Mouse (Mus musculus) thymus, adult 2 months (tissue): ENCODE measurements around the gene Cfap69. TPM values are rescaled to one million over a fixed set of nuclear protein-coding genes. Genes with fewer than 3 reads are reported as not detected.

ENCODE experiments used
- DNase-seq: peaks from one replicate; pipeline ENCODE4 v3.0.0; 2021
- H3K27ac ChIP-seq: fragments of 200-500 bp; 2 replicates; pipeline ENCODE4 v1.5.1; 2012; ENCODE audit warnings: low read length, control low read depth; ENCODE audit not compliant: control insufficient read depth, insufficient read depth
- H3K27me3 ChIP-seq: fragments of 200-500 bp; 2 replicates; pipeline ENCODE4 v1.6.1; 2012; ENCODE audit warnings: mild to moderate bottlenecking, low read length, moderate library complexity, mixed read lengths; ENCODE audit not compliant: control insufficient read depth, insufficient read depth
- H3K36me3 ChIP-seq: fragments of 200-500 bp; 2 replicates; pipeline ENCODE4 v1.6.1; 2012; ENCODE audit warnings: mild to moderate bottlenecking, low read length, moderate library complexity; ENCODE audit not compliant: control insufficient read depth, insufficient read depth
- H3K4me1 ChIP-seq: fragments of 200-500 bp; replicated peaks from 2 replicates; pipeline ENCODE4 v1.6.1; 2012; ENCODE audit warnings: low read length; ENCODE audit not compliant: control insufficient read depth, insufficient read depth
- H3K4me3 ChIP-seq: fragments of 200-500 bp; 2 replicates; pipeline ENCODE4 v1.5.1; 2012; ENCODE audit warnings: mild to moderate bottlenecking, low read length, control low read depth, moderate library complexity; ENCODE audit not compliant: control insufficient read depth, insufficient read depth
- CTCF ChIP-seq: fragments of 200-500 bp; IDR thresholded peaks from 2 replicates; pipeline ENCODE4 v1.5.1; 2012; ENCODE audit warnings: mild to moderate bottlenecking, control low read depth, low read length, moderate library complexity, borderline replicate concordance; ENCODE audit not compliant: control insufficient read depth, poor library complexity, insufficient read depth; ENCODE audit errors: extremely low read depth
- POLR2A ChIP-seq: fragments of 200-500 bp; IDR thresholded peaks from 2 replicates; pipeline ENCODE4 v1.6.1; 2012; ENCODE audit warnings: mild to moderate bottlenecking, low read length, control low read depth, moderate library complexity; ENCODE audit not compliant: control insufficient read depth, poor library complexity, insufficient read depth; ENCODE audit errors: extremely low read depth
- WGBS: fragments of 180-500 bp; shearing (Covaris S2); methylation state at CpG from one replicate; pipeline ENCODE4 v1.1.7; 2018; 5-methylcytosine and 5-hydroxymethylcytosine counted together
- polyA plus RNA-seq: library from polyadenylated mRNA; depleted of rRNA; stranded (reverse); fragments of >200 nt; gene quantifications from 2 replicates; pipeline ENCODE4 v1.2.3, GENCODE M21; 2012

Gene Cfap69
- polyA plus RNA-seq, 1 experiment: 0.34 TPM

DNA sequence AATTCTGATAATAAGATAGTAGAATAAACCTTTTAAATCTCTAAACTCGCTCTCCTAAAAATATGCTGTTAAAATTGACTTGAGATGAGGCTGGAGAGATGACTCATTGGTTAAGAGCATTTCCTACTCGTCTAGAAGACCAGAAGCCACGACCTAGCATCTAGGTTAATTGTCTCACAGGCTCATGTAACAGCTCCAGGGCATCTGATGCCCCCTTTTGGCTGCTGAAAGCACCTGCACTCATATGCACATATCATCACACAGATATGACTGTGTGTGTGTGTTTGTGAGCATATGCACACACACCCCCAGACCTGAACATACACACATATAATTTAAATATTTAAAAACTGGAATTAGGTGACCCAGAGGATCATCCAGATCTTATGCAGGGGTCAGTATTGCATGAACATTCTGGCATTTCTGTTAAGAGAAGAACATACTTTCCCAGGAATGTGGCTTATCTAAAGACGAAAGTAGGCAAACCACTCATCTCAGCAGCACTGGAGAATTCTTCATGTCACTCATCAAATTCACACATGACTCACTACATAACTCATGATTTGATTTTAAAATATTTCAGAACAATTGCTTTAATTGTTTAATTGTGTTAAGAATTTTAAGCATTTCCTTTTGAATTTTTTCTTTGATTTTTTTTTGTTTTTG, 102.9 kb downstream of the Cfap69 start:
- no peak for TF ChIP-seq CTCF
- no peak for TF ChIP-seq POLR2A
- Histone ChIP-seq H3K36me3 (no peaks in the 10 kb centered on the region), H3K4me3 (no peak overlapping the region), H3K4me1 (0 out of 2 replicates have a peak, but pooled peaks cover 4% of the 10 kb centered on the region), H3K27me3 (no peaks in the 10 kb centered on the region), H3K27ac (no peak overlapping the region)
- 80% methylated on average over 4 of the region's 4 CpGs for WGBS
- DNase-seq: no peak

DNA sequence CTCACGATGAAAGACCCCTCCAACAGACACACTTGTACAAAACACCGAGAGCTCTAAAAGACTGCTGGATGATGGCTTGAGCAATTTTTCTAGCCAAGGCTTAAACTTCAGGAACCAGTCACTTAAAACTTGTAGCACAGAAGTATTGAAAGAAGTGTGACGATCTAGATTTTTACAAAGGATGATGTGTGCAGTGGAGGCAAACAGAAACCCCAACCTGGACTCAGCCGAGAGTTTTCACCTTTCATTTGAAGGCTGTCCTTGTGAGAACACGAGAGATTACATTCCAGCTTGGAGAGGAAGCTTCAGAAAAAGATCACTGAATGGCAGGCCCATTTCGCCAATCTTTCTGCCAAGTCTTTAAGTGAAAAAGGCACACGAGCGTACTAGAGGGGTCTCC, 104.2 kb downstream of the Cfap69 start:
- Histone ChIP-seq H3K36me3 (no peaks in the 10 kb centered on the region), H3K27me3 (no peaks in the 10 kb centered on the region), H3K27ac (no peak overlapping the region), H3K4me3 (peak overlapping the region; percentile 96), H3K4me1 (0 out of 2 replicates have a peak, but pooled peaks cover 4% of the 10 kb centered on the region)
- 50% methylated on average over 8 of the region's 8 CpGs for WGBS
- no peak for DNase-seq
- TF ChIP-seq CTCF (no peak), POLR2A (no peak)

GRCm38 (mm10) chr5:5559079-5559740, 104.8 kb downstream of the Cfap69 start, which contains the start of gene Gtpbp10:
Gene Gtpbp10 (minus strand): TSS chr5:5559538.
- H3K4me3 ChIP-seq: peak within 1 kb of the TSS; percentile 96
- peak; percentile 88 for DNase-seq
- H3K4me1 ChIP-seq: 0 out of 2 replicates have a peak, but pooled peaks cover 4% of the 10 kb centered on the region
- H3K27me3 ChIP-seq: no peaks in the 10 kb centered on the region
- no peaks in the 10 kb centered on the region for H3K36me3 ChIP-seq
- under 1% methylated on average over 43 of the region's 43 CpGs for WGBS
- peak within 1 kb of the TSS; percentile 36; the same call in 1 of the 2 replicates for H3K27ac ChIP-seq
- TF ChIP-seq CTCF (no peak), POLR2A (no peak)

DNA sequence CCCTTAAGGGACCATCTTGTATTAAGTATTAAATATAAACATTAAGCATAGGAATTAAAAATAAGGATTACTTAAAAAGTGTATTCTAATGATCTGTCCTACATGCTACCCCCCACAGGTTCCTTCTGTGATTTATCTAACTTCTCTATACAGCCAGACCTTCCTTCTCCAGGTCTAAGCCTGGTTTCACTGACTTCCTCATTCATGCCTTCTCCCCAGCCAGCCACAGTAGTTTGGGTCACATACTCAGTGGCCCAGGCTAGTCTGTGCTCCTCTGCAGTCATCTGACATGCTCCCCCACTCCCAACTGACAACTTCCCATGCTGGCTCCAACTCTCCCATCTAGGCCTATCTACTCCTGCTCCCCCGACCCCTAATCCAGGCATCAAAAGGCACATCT, 112.9 kb downstream of the Cfap69 start:
- TF ChIP-seq CTCF (no peak), POLR2A (no peak)
- WGBS: 97% methylated on average over 1 of the region's 1 CpGs
- H3K4me3 ChIP-seq: no peak overlapping the region
- no peaks in the 10 kb centered on the region for H3K27me3 ChIP-seq
- no peak for DNase-seq
- no peaks in the 10 kb centered on the region; the same call in 1 of the 2 replicates for H3K36me3 ChIP-seq
- H3K4me1 ChIP-seq: no peaks in the 10 kb centered on the region
- H3K27ac ChIP-seq: no peak overlapping the region

- no peak for DNase-seq
- no peaks in the 10 kb centered on the region for H3K4me1 ChIP-seq
- no peak overlapping the region for H3K27ac ChIP-seq
- no peaks in the 10 kb centered on the region for H3K36me3 ChIP-seq
- TF ChIP-seq POLR2A (no peak), CTCF (no peak)
- WGBS: 93% methylated on average over 3 of the region's 3 CpGs
- H3K27me3 ChIP-seq: no peaks in the 10 kb centered on the region
- H3K4me3 ChIP-seq: no peak overlapping the region
Observed at GRCm38 (mm10) chr5:5540385-5540784, 123.7 kb downstream of the Cfap69 start.

DNA sequence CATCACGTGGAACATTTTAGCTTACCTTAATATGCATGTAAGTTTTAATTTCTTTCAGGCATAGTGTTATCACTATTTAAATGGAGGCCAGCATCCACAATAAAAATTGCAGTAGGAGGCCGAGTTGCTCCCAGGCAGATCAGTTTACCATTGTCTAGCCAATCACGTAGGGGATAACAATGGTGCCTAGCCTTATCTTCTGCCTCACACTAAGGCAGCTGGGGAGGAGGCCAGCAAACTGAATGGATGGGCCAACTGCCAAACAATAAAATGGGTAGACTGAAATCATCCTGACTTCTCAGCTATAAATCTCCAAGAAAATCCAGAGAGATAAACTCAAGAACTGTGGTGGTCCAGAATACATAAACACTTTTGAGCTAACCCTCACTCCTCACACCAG, 124.3 kb downstream of the Cfap69 start:
- TF ChIP-seq POLR2A (no peak), CTCF (no peak)
- WGBS: 97% methylated on average over 3 of the region's 3 CpGs
- Histone ChIP-seq H3K4me3 (no peak overlapping the region), H3K27ac (no peak overlapping the region), H3K4me1 (no peaks in the 10 kb centered on the region), H3K36me3 (no peaks in the 10 kb centered on the region), H3K27me3 (no peaks in the 10 kb centered on the region)
- DNase-seq: no peak
